ENCODE assay signal across 19 mouse cellular contexts in the genomic region with DNA sequence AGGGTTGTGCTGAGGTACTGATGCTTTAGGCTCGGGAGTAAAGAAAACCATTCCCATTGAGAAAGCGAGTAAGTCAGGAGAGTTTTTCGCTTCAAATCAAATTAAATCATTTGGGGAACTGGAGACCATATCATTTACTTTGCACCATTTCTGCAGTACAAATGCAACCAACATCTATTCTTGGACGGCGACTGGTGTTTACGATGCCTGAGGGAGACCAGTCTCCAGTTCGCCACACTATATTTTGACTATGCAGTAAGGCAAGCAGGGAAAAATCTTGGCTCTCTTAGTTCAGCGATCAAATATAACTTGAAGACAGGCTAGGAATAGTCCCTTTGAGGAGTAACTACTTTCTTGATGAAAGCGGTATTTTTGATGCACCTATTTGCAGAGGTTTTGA. TPM values are rescaled to one million over a fixed set of nuclear protein-coding genes. Genes with fewer than 3 reads are reported as not detected.
A peak's percentile ranks its signal among the peaks of the same experiment; 100 is the strongest.
DNase-seq lines count a peak whose midpoint lies in the region; ATAC-seq and TF ChIP-seq lines count a peak whose summit lies in the region.
"Had no signal": no experiment of that assay in that cellular context is flagged by ENCODE, and none has a peak within 500 bp of the region (broad histone marks: within the 10 kb centered on the region; RNA-seq: fewer than 3 reads in every experiment).

No protein-coding gene starts in this region.

- no peaks in the 10 kb centered on the region for H3K27me3 ChIP-seq in embryonic facial prominence, embryonic 13.5 days
- no peaks in the 10 kb centered on the region for H3K27me3 ChIP-seq in limb, embryonic 13.5 days
- H3K27me3 ChIP-seq: CH12.LX; hindbrain, embryonic 15.5 days had no signal

- H3K4me3 ChIP-seq in gastrocnemius, adult 2 months, result peak overlapping the region; percentile 43
- H3K4me3 ChIP-seq in embryonic facial prominence, embryonic 13.5 days, result no peak overlapping the region
- H3K4me3 ChIP-seq in limb, embryonic 13.5 days, result no peak overlapping the region
- no peak overlapping the region for H3K4me3 ChIP-seq in lung, adult 2 months (replicated peaks; ENCODE audit: extremely low read depth, low read depth, low read length)
- H3K4me3 ChIP-seq: erythroblast, embryonic 14.5 days; forebrain, embryonic 10.5 days; heart, embryonic 12.5 days; hindbrain, embryonic 15.5 days had no signal

- TF ChIP-seq POLR2A in lung, adult 2 months (IDR thresholded peaks at IDR 0.05; ENCODE audit: borderline replicate concordance, extremely low read depth, low read depth, low read length), result no peak

- no peak for TF ChIP-seq CTCF in gastrocnemius, adult 2 months (IDR thresholded peaks at IDR 0.05)
- no peak for TF ChIP-seq CTCF in lung, adult 2 months (IDR thresholded peaks at IDR 0.05; ENCODE audit: insufficient read depth, low read length)

- WGBS in embryonic facial prominence, embryonic 13.5 days, result 48% methylated on average over 9 of the region's 9 CpGs
- WGBS in limb, embryonic 13.5 days, result 51% methylated on average over 9 of the region's 9 CpGs
- 88% methylated on average over 9 of the region's 9 CpGs for WGBS in lung, adult 2 months

- DNase-seq in gastrocnemius, adult 2 months, result peak; percentile 31
- DNase-seq in gastrocnemius, adult 8-10 months (ENCODE audit: low spot score in 2 of 2), result no peak
- DNase-seq in lung, adult 2 months, result no peak
- DNase-seq in right cerebral cortex, adult 2 months (ENCODE audit: low spot score in 2 of 2), result no peak
- DNase-seq: adrenal gland, postnatal 25 days; cerebellum, adult 2 months; cerebellum, postnatal 10 days; gastrocnemius, postnatal 10 days had no signal

- no peak overlapping the region for H3K9ac ChIP-seq in embryonic facial prominence, embryonic 13.5 days
- no peak overlapping the region for H3K9ac ChIP-seq in limb, embryonic 13.5 days
- H3K9ac ChIP-seq: heart, embryonic 12.5 days; hindbrain, embryonic 15.5 days had no signal

- peak overlapping the region; percentile 49 for H3K27ac ChIP-seq in gastrocnemius, adult 2 months
- peak overlapping the region; percentile 74 for H3K27ac ChIP-seq in embryonic facial prominence, embryonic 13.5 days
- peak overlapping the region; percentile 72; the same call in 1 of the 2 replicates for H3K27ac ChIP-seq in limb, embryonic 13.5 days
- H3K27ac ChIP-seq: forebrain, embryonic 10.5 days; hindbrain, embryonic 15.5 days had no signal

- no peaks in the 10 kb centered on the region for H3K9me3 ChIP-seq in embryonic facial prominence, embryonic 13.5 days
- H3K9me3 ChIP-seq in limb, embryonic 13.5 days, result no peaks in the 10 kb centered on the region
- H3K9me3 ChIP-seq: forebrain, embryonic 10.5 days; heart, embryonic 12.5 days; hindbrain, embryonic 15.5 days had no signal

- intact Hi-C loops in gastrocnemius, adult 2 months (cut with DNase I), result no loop called here

- ATAC-seq in embryonic facial prominence, embryonic 13.5 days (ENCODE audit: insufficient number of reproducible peaks, insufficient read depth, low FRiP score, low TSS enrichment, low read depth), result no peak
- ATAC-seq in limb, embryonic 13.5 days (ENCODE audit: low FRiP score, low read depth), result peak; percentile 36; the same call in 1 of the 2 replicates
- ATAC-seq: activated CD4-positive, CD25-positive, alpha-beta regulatory T cell, adult 4 months; forebrain, embryonic 16.5 days; intestine, embryonic 16.5 days; Patski had no signal

- peak overlapping the region; percentile 37 for H3K4me2 ChIP-seq in embryonic facial prominence, embryonic 13.5 days
- peak overlapping the region; percentile 39 for H3K4me2 ChIP-seq in limb, embryonic 13.5 days (replicated peaks)
- H3K4me2 ChIP-seq: heart, embryonic 12.5 days; hindbrain, embryonic 15.5 days had no signal

- H3K36me3 ChIP-seq in embryonic facial prominence, embryonic 13.5 days, result no peaks in the 10 kb centered on the region
- H3K36me3 ChIP-seq in limb, embryonic 13.5 days, result no peaks in the 10 kb centered on the region
- H3K36me3 ChIP-seq: forebrain, embryonic 10.5 days; heart, embryonic 12.5 days; hindbrain, embryonic 15.5 days had no signal

- peaks cover 20% of the 10 kb centered on the region for H3K4me1 ChIP-seq in embryonic facial prominence, embryonic 13.5 days
- peaks cover 21% of the 10 kb centered on the region for H3K4me1 ChIP-seq in limb, embryonic 13.5 days
- H3K4me1 ChIP-seq in lung, adult 2 months (ENCODE audit: control insufficient read depth, insufficient read depth, low read length), result no peaks in the 10 kb centered on the region
- H3K4me1 ChIP-seq: heart, embryonic 12.5 days had no signal

RNA-seq across cellular contexts. Expression of gene Arhgap24, which starts 11.0 kb away (rescaled TPM):
- 10 to 100 TPM; 14.1 to 25.2 TPM for total RNA-seq in gastrocnemius, adult 2 months (2021)
- 10 to 100 TPM; 12.7 to 16.3 (median 15.9) TPM for total RNA-seq in gastrocnemius, adult 8-10 months (2022)
- 23.8 and 25.6 TPM in 2 replicates for polyA plus RNA-seq in embryonic facial prominence, embryonic 13.5 days (2015; fragmentation: Nextera tagmentation; extraction: Ambion mirVana)
- polyA plus RNA-seq in limb, embryonic 13.5 days (2015; fragmentation: Nextera tagmentation; extraction: Ambion mirVana), result 20.6 and 21.6 TPM in 2 replicates
- 9.1 and 12.1 TPM in 2 replicates for polyA plus RNA-seq in lung, adult 2 months (2012; rRNA removed)
- polyA plus RNA-seq: erythroblast, embryonic 14.5 days had no signal
